Comparison of ENCODE assay signal across 29 mouse cellular contexts in the genomic region with DNA sequence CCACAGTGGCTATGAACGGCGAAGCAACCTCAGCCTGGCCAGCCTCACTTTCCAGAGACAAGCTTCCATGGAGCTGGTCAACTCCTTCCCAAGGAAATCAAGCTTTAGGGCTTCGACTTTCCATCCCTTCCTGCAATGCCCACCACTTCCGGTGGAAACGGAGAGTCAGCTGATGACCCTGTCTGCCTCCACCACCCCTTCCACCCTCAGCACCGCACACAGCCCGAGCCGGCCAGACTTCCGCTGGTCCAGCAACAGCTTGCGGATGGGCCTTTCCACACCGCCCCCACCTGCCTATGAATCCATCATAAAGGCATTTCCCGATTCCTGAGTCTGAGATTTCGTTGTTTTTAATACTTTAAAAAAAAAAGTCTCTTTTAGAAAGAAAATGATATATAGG. TPM values are rescaled to one million over a fixed set of nuclear protein-coding genes. Genes with fewer than 3 reads are reported as not detected.
DNase-seq lines count a peak whose midpoint lies in the region; ATAC-seq lines count a peak whose summit lies in the region.
"Had no signal": no experiment of that assay in that cellular context is flagged by ENCODE, and none has a peak within 500 bp of the region (broad histone marks: within the 10 kb centered on the region; RNA-seq: fewer than 3 reads in every experiment).

No protein-coding gene starts in this region.

- no peaks in the 10 kb centered on the region for H3K4me1 ChIP-seq in kidney, embryonic 14.5 days (ENCODE audit: control insufficient read depth, insufficient read depth, low read length)
- no peaks in the 10 kb centered on the region for H3K4me1 ChIP-seq in kidney, embryonic 16.5 days (ENCODE audit: insufficient read depth, low read length)
- H3K4me1 ChIP-seq: embryonic facial prominence, embryonic 10.5 days; embryonic facial prominence, embryonic 15.5 days; forebrain, embryonic 13.5 days; heart, embryonic 10.5 days; hindbrain, embryonic 13.5 days; limb, embryonic 12.5 days had no signal

- H3K36me3 ChIP-seq in kidney, embryonic 14.5 days (ENCODE audit: control insufficient read depth, insufficient read depth, low read length) = no peaks in the 10 kb centered on the region
- H3K36me3 ChIP-seq in kidney, embryonic 16.5 days (ENCODE audit: insufficient read depth, low read length) = no peaks in the 10 kb centered on the region
- H3K36me3 ChIP-seq: embryonic facial prominence, embryonic 10.5 days; embryonic facial prominence, embryonic 15.5 days; heart, embryonic 15.5 days; hindbrain, embryonic 13.5 days; limb, embryonic 12.5 days had no signal

- 81% methylated on average over 13 of the region's 13 CpGs for WGBS in kidney, embryonic 14.5 days
- 69% methylated on average over 13 of the region's 13 CpGs for WGBS in kidney, embryonic 16.5 days

- H3K4me3 ChIP-seq in kidney, embryonic 14.5 days (ENCODE audit: low read length) = no peak overlapping the region
- H3K4me3 ChIP-seq in kidney, embryonic 16.5 days (ENCODE audit: low read length) = no peak overlapping the region
- H3K4me3 ChIP-seq: embryonic facial prominence, embryonic 10.5 days; embryonic facial prominence, embryonic 15.5 days; forebrain, embryonic 13.5 days; heart, embryonic 10.5 days; heart, embryonic 15.5 days; hindbrain, embryonic 13.5 days; limb, embryonic 12.5 days had no signal

- H3K9ac ChIP-seq in kidney, embryonic 14.5 days (ENCODE audit: low read depth, low read length) = no peak overlapping the region
- no peak overlapping the region for H3K9ac ChIP-seq in kidney, embryonic 16.5 days (replicated peaks; ENCODE audit: low read length)
- H3K9ac ChIP-seq: embryonic facial prominence, embryonic 15.5 days; forebrain, embryonic 13.5 days; heart, embryonic 15.5 days; hindbrain, embryonic 13.5 days; limb, embryonic 12.5 days had no signal

- peak; percentile 8 to 17 for DNase-seq in adrenal gland, postnatal 36 days
- no peak for DNase-seq in adrenal gland, postnatal 4 days (ENCODE audit: low spot score in 2 of 2)
- peak; percentile 44 for DNase-seq in kidney, postnatal 36 days
- no peak for DNase-seq in left cerebral cortex, adult 8-10 months (ENCODE audit: low spot score in 2 of 2)
- DNase-seq: cerebellum, adult 8-10 months; cerebellum, postnatal 25 days; gastrocnemius, postnatal 14 days; heart, postnatal 36 days; lung, postnatal 36 days; right cerebral cortex, postnatal 4 days; thymus, postnatal 14 days had no signal

- no peaks in the 10 kb centered on the region for H3K27me3 ChIP-seq in kidney, embryonic 14.5 days (ENCODE audit: control insufficient read depth, insufficient read depth, low read length)
- no peaks in the 10 kb centered on the region for H3K27me3 ChIP-seq in kidney, embryonic 16.5 days (ENCODE audit: insufficient read depth, low read length)
- H3K27me3 ChIP-seq: embryonic facial prominence, embryonic 15.5 days; forebrain, embryonic 13.5 days; heart, embryonic 15.5 days; hindbrain, embryonic 13.5 days; limb, embryonic 12.5 days had no signal

- H3K27ac ChIP-seq in kidney, embryonic 14.5 days (ENCODE audit: low read depth, low read length) = peak overlapping the region; percentile 24; the same call in 1 of the 2 replicates
- peak overlapping the region; percentile 66; the same call in 1 of the 2 replicates for H3K27ac ChIP-seq in kidney, embryonic 16.5 days (ENCODE audit: low read length)
- H3K27ac ChIP-seq: embryonic facial prominence, embryonic 10.5 days; embryonic facial prominence, embryonic 15.5 days; forebrain, embryonic 13.5 days; heart, embryonic 10.5 days; heart, embryonic 15.5 days; hindbrain, embryonic 13.5 days; limb, embryonic 12.5 days; stomach, postnatal 0 days had no signal

- no peak overlapping the region for H3K4me2 ChIP-seq in kidney, embryonic 14.5 days (replicated peaks; ENCODE audit: low read depth, low read length)
- no peak overlapping the region for H3K4me2 ChIP-seq in kidney, embryonic 16.5 days (replicated peaks; ENCODE audit: low read depth, low read length)
- H3K4me2 ChIP-seq: embryonic facial prominence, embryonic 15.5 days; forebrain, embryonic 13.5 days; heart, embryonic 15.5 days; hindbrain, embryonic 13.5 days; limb, embryonic 12.5 days; midbrain, embryonic 11.5 days had no signal

- H3K9me3 ChIP-seq in kidney, embryonic 14.5 days (ENCODE audit: control insufficient read depth, low read length) = no peaks in the 10 kb centered on the region
- no peaks in the 10 kb centered on the region for H3K9me3 ChIP-seq in kidney, embryonic 16.5 days (ENCODE audit: low read length)
- H3K9me3 ChIP-seq: embryonic facial prominence, embryonic 10.5 days; embryonic facial prominence, embryonic 15.5 days; forebrain, embryonic 13.5 days; heart, embryonic 10.5 days; heart, embryonic 15.5 days; hindbrain, embryonic 13.5 days had no signal

- no peak for ATAC-seq in kidney, embryonic 14.5 days (ENCODE audit: low FRiP score, low TSS enrichment)
- ATAC-seq in kidney, embryonic 16.5 days (ENCODE audit: low FRiP score, low TSS enrichment) = no peak
- no peak for ATAC-seq in CD4-positive, CD25-positive, alpha-beta regulatory T cell, adult 4 months
- ATAC-seq: forebrain, embryonic 13.5 days; intestine, embryonic 16.5 days; midbrain, embryonic 16.5 days had no signal

RNA-seq across cellular contexts. Expression of a gene that starts 10.8 kb away (rescaled TPM):
- total RNA-seq in adrenal gland, postnatal 36 days (2021) = 1 to 10 TPM; 3.0 to 5.4 TPM
- 1 to 10 TPM; 7.2 to 8.4 TPM for total RNA-seq in adrenal gland, postnatal 4 days (2021)
- polyA plus RNA-seq in kidney, embryonic 14.5 days (2014; fragmentation: Nextera tagmentation; extraction: Ambion mirVana) = 6.1 and 6.6 TPM in 2 replicates
- 10.5 and 11.1 TPM in 2 replicates for polyA plus RNA-seq in kidney, embryonic 16.5 days (2015; fragmentation: Nextera tagmentation; extraction: Ambion mirVana)
- under 1 TPM; 0.28 to 0.53 (median 0.38) TPM for total RNA-seq in left cerebral cortex, adult 8-10 months (2022)
- not detected for polyA plus RNA-seq in CD4-positive, CD25-positive, alpha-beta regulatory T cell, adult 4 months (2017; shearing (Covaris generic))

RNA-seq across cellular contexts. Expression of a gene that starts 34.6 kb away (rescaled TPM):
- under 1 TPM; 0.16 to 0.46 TPM for total RNA-seq in adrenal gland, postnatal 36 days (2021)
- total RNA-seq in adrenal gland, postnatal 4 days (2021) = under 1 TPM; 0.45 to 0.87 TPM
- polyA plus RNA-seq in kidney, embryonic 14.5 days (2014; fragmentation: Nextera tagmentation; extraction: Ambion mirVana) = 0.91 and 1.2 TPM in 2 replicates
- 1.9 and 3.9 TPM in 2 replicates for polyA plus RNA-seq in kidney, embryonic 16.5 days (2015; fragmentation: Nextera tagmentation; extraction: Ambion mirVana)
- 10 to 100 TPM; 39.0 to 46.4 (median 41.9) TPM for total RNA-seq in left cerebral cortex, adult 8-10 months (2022)
- not detected for polyA plus RNA-seq in CD4-positive, CD25-positive, alpha-beta regulatory T cell, adult 4 months (2017; shearing (Covaris generic))
- total RNA-seq: gastrocnemius, postnatal 14 days; granulocyte monocyte progenitor cell, adult 5-6 weeks; heart, postnatal 36 days; liver, adult 2 months; megakaryocyte, adult 5-6 weeks had no signal
- polyA plus RNA-seq: embryonic facial prominence, embryonic 10.5 days; heart, embryonic 10.5 days; limb, embryonic 12.5 days; liver, adult 2 months; spleen, adult 2 months had no signal

RNA-seq across cellular contexts. Expression of a gene that starts 53.1 kb away (rescaled TPM):
- total RNA-seq in adrenal gland, postnatal 36 days (2021) = 10 to 100 TPM; 17.0 to 20.5 TPM
- total RNA-seq in adrenal gland, postnatal 4 days (2021) = 10 to 100 TPM; 24.9 to 25.9 TPM
- polyA plus RNA-seq in kidney, embryonic 14.5 days (2014; fragmentation: Nextera tagmentation; extraction: Ambion mirVana) = 3.6 and 5.8 TPM in 2 replicates
- polyA plus RNA-seq in kidney, embryonic 16.5 days (2015; fragmentation: Nextera tagmentation; extraction: Ambion mirVana) = 5.2 and 5.3 TPM in 2 replicates
- 100 to 1,000 TPM; 289 to 355 (median 322) TPM for total RNA-seq in left cerebral cortex, adult 8-10 months (2022)
- polyA plus RNA-seq in CD4-positive, CD25-positive, alpha-beta regulatory T cell, adult 4 months (2017; shearing (Covaris generic)) = 10 to 100 TPM; 14.1 to 22.9 TPM

Comparison
In these comparisons a context has a peak if more than half of its experiments do, and no peak if none do; other contexts are left out.
1. DNase-seq: peak in adrenal gland, postnatal 36 days (2 of 2) and kidney, postnatal 36 days (2 of 2); none in adrenal gland, postnatal 4 days (0 of 2) and left cerebral cortex, adult 8-10 months (0 of 2).
2. RNA of a gene that starts 34.6 kb away (total RNA-seq): 39.0 to 46.4 TPM in left cerebral cortex, adult 8-10 months; 0.45 to 0.87 TPM in adrenal gland, postnatal 4 days and 0.16 to 0.46 TPM in adrenal gland, postnatal 36 days; every median in the first group is over 10 times any median in the second.
3. RNA of a gene that starts 53.1 kb away (total RNA-seq): 289 to 355 TPM in left cerebral cortex, adult 8-10 months; 24.9 to 25.9 TPM in adrenal gland, postnatal 4 days and 17.0 to 20.5 TPM in adrenal gland, postnatal 36 days; every median in the first group is over 10 times any median in the second.